Mouse (Mus musculus) heart, embryonic 16.5 days (tissue): Measurements from ENCODE around the gene Olfr1270. TPM values are rescaled to one million over a fixed set of nuclear protein-coding genes. Genes with fewer than 3 reads are reported as not detected.

Source experiments
- polyA plus RNA-seq: library from polyadenylated mRNA; unstranded; fragments of >200 nt; fragmentation: Nextera tagmentation; extraction: Ambion mirVana; gene quantifications from 2 replicates; pipeline ENCODE4 v1.2.1, GENCODE M21; 2015

The Olfr1270 gene
- polyA plus RNA-seq, 1 experiment from 2014 or later, result not detected

Other genes with a start within 250 kb of the Olfr1270 start
- not detected in 2 replicates for gene Olfr1258, start 225.8 kb downstream of the Olfr1270 start, polyA plus RNA-seq
- not detected in 2 replicates for gene Olfr1259, start 204.4 kb downstream of the Olfr1270 start, polyA plus RNA-seq
- not detected in 2 replicates for gene Olfr1260, start 178.8 kb downstream of the Olfr1270 start, polyA plus RNA-seq
- gene Olfr1261, start 161.9 kb downstream of the Olfr1270 start, polyA plus RNA-seq, result not detected in 2 replicates
- gene Olfr1262, start 152.9 kb downstream of the Olfr1270 start, polyA plus RNA-seq, result not detected in 2 replicates
- not detected in 2 replicates for gene Olfr1263, start 141.0 kb downstream of the Olfr1270 start, polyA plus RNA-seq
- not detected in 2 replicates for gene Olfr1264, start 127.5 kb downstream of the Olfr1270 start, polyA plus RNA-seq
- not detected in 2 replicates for gene Olfr1265, start 117.8 kb downstream of the Olfr1270 start, polyA plus RNA-seq
- gene Olfr140, start 89.5 kb downstream of the Olfr1270 start, polyA plus RNA-seq, result not detected in 2 replicates
- gene Olfr1269, start 31.7 kb downstream of the Olfr1270 start, polyA plus RNA-seq, result not detected in 2 replicates
- not detected in 2 replicates for gene Olfr32, start 10.8 kb downstream of the Olfr1270 start, polyA plus RNA-seq
- not detected in 2 replicates for gene Olfr1506, start 71.4 kb upstream of the Olfr1270 start, polyA plus RNA-seq
- not detected in 2 replicates for gene Olfr142, start 104.5 kb upstream of the Olfr1270 start, polyA plus RNA-seq
- not detected in 2 replicates for gene Olfr1271, start 117.9 kb upstream of the Olfr1270 start, polyA plus RNA-seq
- gene Olfr1272, start 139.8 kb upstream of the Olfr1270 start, polyA plus RNA-seq, result not detected in 2 replicates
- 0.06 TPM in 1 of 2 replicates, not detected in the other for gene Gm13769, start 169.1 kb upstream of the Olfr1270 start, polyA plus RNA-seq
- not detected in 2 replicates for gene Olfr1274-ps, start 245.6 kb upstream of the Olfr1270 start, polyA plus RNA-seq